Mouse (Mus musculus) megakaryocyte, adult 5-6 weeks (primary cell): ENCODE results near the gene Has3. TPM values are rescaled to one million over a fixed set of nuclear protein-coding genes. Genes with fewer than 3 reads are reported as not detected.

ENCODE experiments used
- ATAC-seq: 2 replicates; pipeline ENCODE4 v1.8.0; 2016; ENCODE audit warnings: mild to moderate bottlenecking, inconsistent platforms; ENCODE audit not compliant: poor library complexity, severe bottlenecking
- total RNA-seq, 2 experiments: library from RNA; stranded (forward) in 1 of 2; stranded (reverse) in 1 of 2; fragments of 153-499, 151-499 nt in 1 of 2; fragments of 221-1000, 200-1000 nt in 1 of 2; gene quantifications; 2 replicates each; pipeline versions ENCODE4 v1.2.3 to v1.2.4; 2015 to 2017

Has3 gene
- total RNA-seq, 2 experiments from 2014 or later, result not detected

DNA sequence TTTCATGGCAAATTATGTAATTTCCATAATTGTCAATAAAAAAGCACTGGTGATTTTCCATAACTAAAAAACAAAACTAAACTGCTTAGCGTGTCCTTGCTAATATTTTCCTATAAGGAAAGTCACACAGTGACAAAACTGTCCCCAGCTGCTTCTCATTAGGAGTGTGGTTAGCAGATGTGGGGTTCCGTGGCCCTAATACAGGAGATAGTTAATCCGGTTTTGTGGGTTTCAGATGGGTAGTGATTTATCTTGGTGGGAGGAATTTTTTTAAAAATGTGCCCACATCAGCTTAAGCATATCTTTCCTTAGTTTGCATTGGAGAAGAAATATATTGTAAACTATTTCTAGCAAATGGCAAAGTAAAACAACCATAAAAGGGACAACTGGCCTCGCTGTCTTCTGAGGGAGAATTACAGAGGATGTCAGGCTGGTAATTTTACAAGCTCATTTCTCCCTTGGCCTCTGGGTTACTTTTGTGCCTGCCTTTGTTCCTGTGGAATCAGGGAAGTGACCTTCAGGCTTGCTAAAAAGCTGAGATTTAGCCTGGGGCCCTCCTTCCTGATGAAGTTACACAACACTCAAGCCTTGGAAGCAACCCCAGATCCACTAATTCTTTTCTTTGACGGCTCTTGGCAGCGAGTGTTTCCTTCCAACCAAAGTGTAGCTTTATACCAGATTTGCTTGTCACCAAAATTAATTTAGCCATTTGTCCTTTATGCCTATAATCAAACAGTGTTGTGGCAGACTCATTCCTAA lies 59.3 kb downstream of the Has3 start:
- ATAC-seq, result no peak

DNA sequence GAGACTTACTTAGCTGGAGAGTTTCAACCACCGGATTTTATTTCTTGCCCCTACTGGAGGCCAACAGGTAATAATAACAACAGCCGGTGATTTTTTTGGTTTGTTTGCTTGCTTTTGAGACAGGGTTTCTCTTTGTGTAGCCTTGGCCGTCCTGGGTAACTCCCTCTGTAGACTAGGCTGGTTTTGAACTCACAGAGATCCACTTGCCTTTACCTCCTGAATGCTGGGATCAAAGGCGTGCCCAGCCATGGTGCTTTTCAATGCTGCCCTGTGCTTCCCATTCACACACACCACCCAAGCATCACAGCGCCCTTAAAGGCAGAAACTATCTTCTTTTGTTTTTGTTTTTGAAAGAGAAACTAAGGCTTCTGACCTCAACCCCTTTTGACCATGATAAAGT lies 59.9 kb downstream of the Has3 start:
- no peak for ATAC-seq

DNA sequence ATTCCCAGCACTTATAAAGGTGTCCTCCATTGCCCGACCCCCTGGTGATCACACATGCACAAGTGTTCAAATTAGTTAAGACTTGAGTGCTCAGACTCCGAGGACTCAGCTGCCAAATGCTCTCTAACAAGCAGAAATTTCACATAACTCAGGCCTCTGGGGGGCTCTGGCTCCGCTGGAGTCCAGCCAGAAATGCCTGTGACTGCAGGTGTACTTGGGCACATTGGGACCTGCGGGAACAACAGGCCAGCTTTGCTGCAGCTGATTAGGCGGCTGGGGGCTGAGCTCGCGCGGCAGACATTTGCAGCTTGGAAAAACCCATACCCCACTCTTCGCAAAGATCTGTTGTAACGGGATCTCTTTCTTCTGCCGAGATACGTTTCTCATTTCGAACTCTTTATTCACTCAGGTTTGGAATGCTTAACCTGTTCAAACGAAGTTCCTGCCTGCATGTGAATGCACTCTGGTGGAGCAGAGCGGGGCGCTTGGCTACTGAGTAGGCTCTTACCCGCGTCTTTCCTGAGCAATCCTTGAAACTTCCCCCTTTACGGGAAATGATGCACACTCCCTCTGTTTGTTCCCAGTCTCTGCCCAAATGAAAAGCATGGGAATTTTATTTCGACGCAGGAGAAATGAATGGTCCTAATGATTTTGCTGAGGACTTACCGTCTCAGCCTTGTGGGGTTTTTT lies 62.5 kb downstream of the Has3 start:
- no peak for ATAC-seq

DNA sequence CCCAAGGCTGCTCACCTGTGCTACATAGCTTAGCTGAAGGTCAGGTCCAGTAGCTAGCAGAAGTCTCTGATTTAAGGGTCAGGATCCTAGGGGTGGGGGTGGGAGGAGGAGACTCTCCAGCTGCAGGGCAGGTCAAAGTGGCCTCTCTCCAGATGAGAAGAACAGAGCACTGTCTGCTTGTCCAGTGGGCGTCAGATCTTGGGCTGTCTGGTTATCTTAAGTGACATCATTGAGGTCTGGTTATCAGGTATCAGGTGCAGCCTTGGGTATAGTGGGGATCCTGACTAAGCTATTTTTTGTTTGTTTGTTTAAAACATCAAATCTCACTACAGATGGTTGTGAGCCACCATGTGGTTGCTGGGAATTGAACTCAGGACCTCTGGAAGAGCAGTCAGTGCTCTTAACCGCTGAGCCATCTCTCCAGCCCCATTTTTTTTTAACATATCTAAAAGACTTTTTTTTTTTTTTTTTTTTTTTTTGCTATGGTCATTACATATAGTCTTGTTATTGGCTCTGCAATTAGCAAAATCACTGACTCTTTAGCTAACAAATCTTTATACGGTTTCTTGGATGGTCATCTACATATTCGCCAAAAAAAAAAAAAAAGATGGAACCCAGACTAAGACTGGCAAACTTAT lies 63.6 kb downstream of the Has3 start:
- ATAC-seq, result no peak

Other genes starting within 250 kb of the Has3 start
- 2.5 and 3.5 TPM in 2 replicates for gene Tango6, start 187.2 kb upstream of the Has3 start, total RNA-seq (2015)
- 3.6 and 6.1 TPM in 2 replicates for gene Tango6, start 187.2 kb upstream of the Has3 start, total RNA-seq (2017)
- 10.0 and 13.9 TPM in 2 replicates for gene Utp4, start 23.4 kb downstream of the Has3 start, total RNA-seq (2015)
- gene Utp4, start 23.4 kb downstream of the Has3 start, total RNA-seq (2017), result 9.4 and 11.5 TPM in 2 replicates
- gene Sntb2, start 65.5 kb downstream of the Has3 start, total RNA-seq (2015), result 7.7 and 8.5 TPM in 2 replicates
- gene Sntb2, start 65.5 kb downstream of the Has3 start, total RNA-seq (2017), result 12.0 and 13.3 TPM in 2 replicates
- gene Vps4a, start 161.0 kb downstream of the Has3 start, total RNA-seq (2015), result 33.9 and 36.9 TPM in 2 replicates
- gene Vps4a, start 161.0 kb downstream of the Has3 start, total RNA-seq (2017), result 41.4 and 42.8 TPM in 2 replicates
- gene Pdf, start 178.4 kb downstream of the Has3 start, total RNA-seq (2015), result 9.8 and 12.9 TPM in 2 replicates
- 15.6 and 29.5 TPM in 2 replicates for gene Pdf, start 178.4 kb downstream of the Has3 start, total RNA-seq (2017)
- gene Cog8, start 186.4 kb downstream of the Has3 start, total RNA-seq (2015), result 14.7 and 16.8 TPM in 2 replicates
- gene Cog8, start 186.4 kb downstream of the Has3 start, total RNA-seq (2017), result 17.7 and 24.3 TPM in 2 replicates
- 16.5 and 26.4 TPM in 2 replicates for gene Nip7, start 186.6 kb downstream of the Has3 start, total RNA-seq (2015)
- 10.6 and 12.5 TPM in 2 replicates for gene Nip7, start 186.6 kb downstream of the Has3 start, total RNA-seq (2017)
- gene Tmed6, start 195.4 kb downstream of the Has3 start, total RNA-seq (2015), result 0.57 TPM in 1 of 2 replicates, not detected in the other
- gene Tmed6, start 195.4 kb downstream of the Has3 start, total RNA-seq (2017), result not detected in 2 replicates
- 22.6 and 26.6 TPM in 2 replicates for gene Terf2, start 226.3 kb downstream of the Has3 start, total RNA-seq (2015)
- 18.5 and 19.0 TPM in 2 replicates for gene Terf2, start 226.3 kb downstream of the Has3 start, total RNA-seq (2017)